Mouse (Mus musculus): Measurements from ENCODE around the gene 4930505A04Rik. TPM values are rescaled to one million over a fixed set of nuclear protein-coding genes. Genes with fewer than 3 reads are reported as not detected.
"Not testable (repeated sequence)": the region's sequence is repeated elsewhere in the genome, so short reads cannot be mapped to it uniquely, and the experiment has no call there.

4930505A04Rik gene
- polyA plus RNA-seq, 1 experiment from 2014 or later = not detected

- not testable (repeated sequence) for H3K9me3 ChIP-seq (replicated peaks)
- WGBS = 88% methylated on average over 12 of the region's 12 CpGs
Observed at GRCm38 (mm10) chr11:30444192-30444905, 27.3 kb downstream of the 4930505A04Rik start.

GRCm38 (mm10) chr11:30443746-30444145, 27.9 kb downstream of the 4930505A04Rik start:
- no peaks in the 10 kb centered on the region for H3K36me3 ChIP-seq
- 91% methylated on average over 8 of the region's 8 CpGs for WGBS
- DNase-seq (ENCODE audit: low spot score) = no peak

More at GRCm38 (mm10) chr11:30444192-30444905, 27.3 kb downstream of the 4930505A04Rik start:
- H3K27me3 ChIP-seq (ENCODE audit: low read depth, poor library complexity, severe bottlenecking); H3K36me3 ChIP-seq; H3K4me1 ChIP-seq; H3K4me3 ChIP-seq; DNase-seq (ENCODE audit: low spot score); H3K27ac ChIP-seq (replicated peaks): not testable (repeated sequence)

GRCm38 (mm10) chr11:30433256-30433950, 38.2 kb downstream of the 4930505A04Rik start:
- no peaks in the 10 kb centered on the region for H3K27me3 ChIP-seq (ENCODE audit: low read depth, poor library complexity, severe bottlenecking)
- H3K36me3 ChIP-seq = no peaks in the 10 kb centered on the region
- H3K27ac ChIP-seq (replicated peaks) = no peak overlapping the region
- DNase-seq (ENCODE audit: low spot score) = no peak
- H3K4me1 ChIP-seq = no peaks in the 10 kb centered on the region
- no peak overlapping the region for H3K4me3 ChIP-seq
- H3K9me3 ChIP-seq (replicated peaks) = no peaks in the 10 kb centered on the region
- 88% methylated on average over 2 of the region's 2 CpGs for WGBS

More at GRCm38 (mm10) chr11:30443746-30444145, 27.9 kb downstream of the 4930505A04Rik start:
- H3K9me3 ChIP-seq (replicated peaks) = no peaks in the 10 kb centered on the region
- no peaks in the 10 kb centered on the region for H3K4me1 ChIP-seq
- no peak overlapping the region for H3K4me3 ChIP-seq
- no peak overlapping the region for H3K27ac ChIP-seq (replicated peaks)
- no peaks in the 10 kb centered on the region for H3K27me3 ChIP-seq (ENCODE audit: low read depth, poor library complexity, severe bottlenecking)

- H3K9me3 ChIP-seq (replicated peaks) = no peaks in the 10 kb centered on the region
- 46% methylated on average over 2 of the region's 2 CpGs for WGBS
- no peak for DNase-seq (ENCODE audit: low spot score)
- H3K27me3 ChIP-seq (ENCODE audit: low read depth, poor library complexity, severe bottlenecking) = no peaks in the 10 kb centered on the region
- peaks cover 13% of the 10 kb centered on the region for H3K4me1 ChIP-seq
- no peak overlapping the region for H3K4me3 ChIP-seq
- H3K36me3 ChIP-seq = no peaks in the 10 kb centered on the region
- no peak overlapping the region for H3K27ac ChIP-seq (replicated peaks)
Observed at GRCm38 (mm10) chr11:30405581-30405980, 66.0 kb downstream of the 4930505A04Rik start.

- no peak overlapping the region; the same call in 1 of the 2 replicates for H3K27ac ChIP-seq (replicated peaks)
- H3K9me3 ChIP-seq (replicated peaks) = no peaks in the 10 kb centered on the region
- H3K36me3 ChIP-seq = no peaks in the 10 kb centered on the region
- no peak for DNase-seq (ENCODE audit: low spot score)
- no peaks in the 10 kb centered on the region for H3K27me3 ChIP-seq (ENCODE audit: low read depth, poor library complexity, severe bottlenecking)
- peaks cover 13% of the 10 kb centered on the region for H3K4me1 ChIP-seq
- H3K4me3 ChIP-seq = no peak overlapping the region
- WGBS = 68% methylated on average over 4 of the region's 4 CpGs
Observed at GRCm38 (mm10) chr11:30404619-30405200, 66.9 kb downstream of the 4930505A04Rik start.

GRCm38 (mm10) chr11:30394351-30394750, 77.3 kb downstream of the 4930505A04Rik start:
- H3K27ac ChIP-seq (replicated peaks) = no peak overlapping the region
- no peak for DNase-seq (ENCODE audit: low spot score)
- H3K36me3 ChIP-seq = no peaks in the 10 kb centered on the region
- no peaks in the 10 kb centered on the region for H3K4me1 ChIP-seq
- H3K27me3 ChIP-seq (ENCODE audit: low read depth, poor library complexity, severe bottlenecking) = no peaks in the 10 kb centered on the region
- no peak overlapping the region for H3K4me3 ChIP-seq
- H3K9me3 ChIP-seq (replicated peaks) = no peaks in the 10 kb centered on the region

GRCm38 (mm10) chr11:30383076-30383475, 88.6 kb downstream of the 4930505A04Rik start:
- Histone ChIP-seq H3K4me1 (no peaks in the 10 kb centered on the region), H3K9me3 (replicated peaks) (no peaks in the 10 kb centered on the region; the same call in 1 of the 2 replicates), H3K27me3 (ENCODE audit: low read depth, poor library complexity, severe bottlenecking) (no peaks in the 10 kb centered on the region), H3K27ac (replicated peaks) (no peak overlapping the region), H3K36me3 (no peaks in the 10 kb centered on the region), H3K4me3 (no peak overlapping the region)
- no peak for DNase-seq (ENCODE audit: low spot score)

Other genes with a start within 250 kb of the 4930505A04Rik start
- gene Sptbn1, start 203.7 kb downstream of the 4930505A04Rik start, polyA plus RNA-seq (2016; fragmentation: Nextera tagmentation; extraction: Ambion mirVana) = 61.9 and 74.7 TPM in 2 replicates
- gene Acyp2, start 177.8 kb upstream of the 4930505A04Rik start, polyA plus RNA-seq (2016; fragmentation: Nextera tagmentation; extraction: Ambion mirVana) = 10.2 and 10.9 TPM in 2 replicates

All from midbrain, embryonic 10.5 days (tissue).